Mouse (Mus musculus): ENCODE results near the gene Tubgcp4. TPM values are rescaled to one million over a fixed set of nuclear protein-coding genes. Genes with fewer than 3 reads are reported as not detected.

Gene Tubgcp4
- total RNA-seq (2023): 10 to 100 TPM; 94.6 to 98.7 TPM

DNA sequence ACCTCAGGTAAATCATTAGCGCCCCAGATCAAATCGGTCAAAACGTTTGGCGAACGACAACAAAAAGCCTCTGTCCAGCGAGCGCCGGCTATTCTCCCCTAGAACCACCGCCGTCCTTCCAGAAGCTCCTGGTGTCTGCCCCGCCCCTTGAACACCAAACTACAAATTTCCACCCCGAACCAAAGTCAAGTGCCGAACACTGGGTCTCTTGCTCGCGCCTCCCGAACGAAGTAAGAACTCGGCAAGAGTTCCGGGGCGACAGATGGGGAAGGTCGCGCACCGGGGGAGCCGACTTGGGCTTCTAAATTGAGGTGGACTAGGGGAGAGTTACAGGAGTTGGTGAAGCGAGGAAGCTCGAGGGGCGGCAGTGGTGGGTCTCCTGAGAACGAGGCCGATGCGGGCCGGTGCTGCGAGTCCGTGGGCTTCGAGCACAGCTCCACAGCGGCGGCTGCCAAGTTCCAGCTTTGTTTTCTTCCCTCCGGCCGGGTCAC lies at the start of gene Tubgcp4:
Gene Tubgcp4, plus strand, starts transcription at position 174 of the 491 bp plus-strand sequence.

GRCm38 (mm10) chr2:121140018-121140882 lies 30.2 kb upstream of the Tubgcp4 start, which contains the start of the genes Adal and Lcmt2:
TSS of gene Adal (plus strand) at chr2:121140428.
TSS of gene Lcmt2 (minus strand) at chr2:121140653.

GRCm38 (mm10) chr2:121170980-121171742 lies 707 bp downstream of the Tubgcp4 start, which contains the start of gene Zscan29:
TSS of gene Zscan29 (minus strand) at chr2:121171125.

Other genes with a start within 250 kb of the Tubgcp4 start
- gene Ubr1, start 199.9 kb upstream of the Tubgcp4 start, total RNA-seq (2023): 10 to 100 TPM; 72.1 to 73.0 TPM
- gene Tmem62, start 193.6 kb upstream of the Tubgcp4 start, total RNA-seq (2023): 10 to 100 TPM; 21.9 to 30.0 TPM
- gene Ccndbp1, start 162.3 kb upstream of the Tubgcp4 start, total RNA-seq (2023): 10 to 100 TPM; 92.0 to 94.1 TPM
- gene Epb42, start 133.6 kb upstream of the Tubgcp4 start, total RNA-seq (2023): not detected
- not detected for gene Tgm5, start 84.8 kb upstream of the Tubgcp4 start, total RNA-seq (2023)
- not detected for gene Tgm7, start 60.9 kb upstream of the Tubgcp4 start, total RNA-seq (2023)
- gene Adal, start 30.2 kb upstream of the Tubgcp4 start, total RNA-seq (2023): 10 to 100 TPM; 17.0 to 21.0 TPM
- gene Lcmt2, start 30.0 kb upstream of the Tubgcp4 start, total RNA-seq (2023): 1 to 10 TPM; 8.4 to 9.7 TPM
- gene Zscan29, start 471 bp downstream of the Tubgcp4 start, total RNA-seq (2023): 10 to 100 TPM; 34.8 to 35.8 TPM
- gene Trp53bp1, start 100.8 kb downstream of the Tubgcp4 start, total RNA-seq (2023): 100 to 1,000 TPM; 105 to 109 TPM
- under 1 TPM in 1 of 2 experiments, not detected in 1; 0.09 TPM for gene Map1a, start 118.9 kb downstream of the Tubgcp4 start, total RNA-seq (2023)
- gene Ppip5k1, start 184.7 kb downstream of the Tubgcp4 start, total RNA-seq (2023): 10 to 100 TPM; 30.0 to 32.7 TPM
- gene Ckmt1, start 187.1 kb downstream of the Tubgcp4 start, total RNA-seq (2023): not detected
- under 1 TPM in 1 of 2 experiments, not detected in 1; 0.18 TPM for gene Strc, start 216.5 kb downstream of the Tubgcp4 start, total RNA-seq (2023)
- gene Pdia3, start 243.1 kb downstream of the Tubgcp4 start, total RNA-seq (2023): 100 to 1,000 TPM; 150 to 171 TPM
- 1 to 10 TPM; 2.7 to 4.2 TPM for gene Catsper2, start 243.1 kb downstream of the Tubgcp4 start, total RNA-seq (2023)